Mouse (Mus musculus) left cerebral cortex, adult 18-20 months (tissue): ENCODE data around the gene Armc7. TPM values are rescaled to one million over a fixed set of nuclear protein-coding genes. Genes with fewer than 3 reads are reported as not detected.
A peak's percentile ranks its signal among the peaks of the same experiment; 100 is the strongest.
"Not testable (repeated sequence)": the region's sequence is repeated elsewhere in the genome, so short reads cannot be mapped to it uniquely, and the experiment has no call there.

Experiments used
- DNase-seq, 2 experiments: peaks; one replicate each; pipeline ENCODE4 v3.0.0; 2021 to 2022; ENCODE audit warnings: low spot score in 2 of 2, mixed read lengths in 1 of 2
- total RNA-seq, 2 experiments: library from RNA; stranded (reverse); gene quantifications; 2 replicates each; pipeline ENCODE4 v1.2.3; 2021

Armc7 gene
- total RNA-seq, 2 experiments from 2014 or later, result 15.0 to 15.4 TPM

GRCm38 (mm10) chr11:115453306-115453705 lies 22.2 kb upstream of the Armc7 start:
- no peak for DNase-seq

GRCm38 (mm10) chr11:115454822-115455221 lies 20.6 kb upstream of the Armc7 start:
- DNase-seq, result not testable (repeated sequence)

- no peak for DNase-seq
Observed at GRCm38 (mm10) chr11:115455619-115456018, 19.8 kb upstream of the Armc7 start.

GRCm38 (mm10) chr11:115456182-115456581 lies 19.3 kb upstream of the Armc7 start:
- DNase-seq, result no peak

GRCm38 (mm10) chr11:115457405-115457804 lies 18.1 kb upstream of the Armc7 start:
- DNase-seq, result no peak

GRCm38 (mm10) chr11:115460976-115461375 lies 14.5 kb upstream of the Armc7 start:
- no peak for DNase-seq

GRCm38 (mm10) chr11:115461846-115462242 lies 13.6 kb upstream of the Armc7 start:
- DNase-seq, result no peak

GRCm38 (mm10) chr11:115462243-115462891 lies 13.1 kb upstream of the Armc7 start, which contains the start of gene Slc16a5:
Slc16a5 (plus strand) TSS chr11:115462474.
- no peak for DNase-seq

GRCm38 (mm10) chr11:115463397-115463796 lies 12.1 kb upstream of the Armc7 start:
- DNase-seq, result no peak

GRCm38 (mm10) chr11:115464851-115465250 lies 10.6 kb upstream of the Armc7 start:
- DNase-seq, result no peak

GRCm38 (mm10) chr11:115467217-115467618 lies 8.2 kb upstream of the Armc7 start:
- no peak for DNase-seq

GRCm38 (mm10) chr11:115472183-115472582 lies 3.3 kb upstream of the Armc7 start:
- no peak for DNase-seq

- peak; percentile 96 to 98 for DNase-seq
Observed at GRCm38 (mm10) chr11:115473626-115474275, 1.7 kb upstream of the Armc7 start.

GRCm38 (mm10) chr11:115475758-115476237 lies 331 bp downstream of the Armc7 start:
- DNase-seq, result no peak

- DNase-seq, result not testable (repeated sequence)
Observed at GRCm38 (mm10) chr11:115476630-115477029, 1.2 kb downstream of the Armc7 start.

- DNase-seq, result not testable (repeated sequence)
Observed at GRCm38 (mm10) chr11:115477388-115477787, 1.9 kb downstream of the Armc7 start.

- DNase-seq, result no peak
Observed at GRCm38 (mm10) chr11:115478296-115478938, 3.0 kb downstream of the Armc7 start.

GRCm38 (mm10) chr11:115481553-115482259 lies 6.2 kb downstream of the Armc7 start:
- peak; percentile 54 to 68 for DNase-seq

GRCm38 (mm10) chr11:115483278-115483677 lies 7.8 kb downstream of the Armc7 start:
- no peak for DNase-seq

- DNase-seq, result peak; percentile 79 to 81
Observed at GRCm38 (mm10) chr11:115483726-115484125, 8.3 kb downstream of the Armc7 start.

- DNase-seq, result no peak
Observed at GRCm38 (mm10) chr11:115485155-115485554, 9.7 kb downstream of the Armc7 start.
